Mouse (Mus musculus) thymus, adult 2 months (tissue): ENCODE results near the gene Slc25a22. TPM values are rescaled to one million over a fixed set of nuclear protein-coding genes. Genes with fewer than 3 reads are reported as not detected.

Source experiments
- DNase-seq: peaks from one replicate; pipeline ENCODE4 v3.0.0; 2021
- H3K27ac ChIP-seq: fragments of 200-500 bp; 2 replicates; pipeline ENCODE4 v1.5.1; 2012; ENCODE audit warnings: low read length, control low read depth; ENCODE audit not compliant: control insufficient read depth, insufficient read depth
- H3K27me3 ChIP-seq: fragments of 200-500 bp; 2 replicates; pipeline ENCODE4 v1.6.1; 2012; ENCODE audit warnings: mild to moderate bottlenecking, low read length, moderate library complexity, mixed read lengths; ENCODE audit not compliant: control insufficient read depth, insufficient read depth
- H3K36me3 ChIP-seq: fragments of 200-500 bp; 2 replicates; pipeline ENCODE4 v1.6.1; 2012; ENCODE audit warnings: mild to moderate bottlenecking, low read length, moderate library complexity; ENCODE audit not compliant: control insufficient read depth, insufficient read depth
- H3K4me1 ChIP-seq: fragments of 200-500 bp; replicated peaks from 2 replicates; pipeline ENCODE4 v1.6.1; 2012; ENCODE audit warnings: low read length; ENCODE audit not compliant: control insufficient read depth, insufficient read depth
- H3K4me3 ChIP-seq: fragments of 200-500 bp; 2 replicates; pipeline ENCODE4 v1.5.1; 2012; ENCODE audit warnings: mild to moderate bottlenecking, low read length, control low read depth, moderate library complexity; ENCODE audit not compliant: control insufficient read depth, insufficient read depth
- CTCF ChIP-seq: fragments of 200-500 bp; IDR thresholded peaks from 2 replicates; pipeline ENCODE4 v1.5.1; 2012; ENCODE audit warnings: mild to moderate bottlenecking, control low read depth, low read length, moderate library complexity, borderline replicate concordance; ENCODE audit not compliant: control insufficient read depth, poor library complexity, insufficient read depth; ENCODE audit errors: extremely low read depth
- POLR2A ChIP-seq: fragments of 200-500 bp; IDR thresholded peaks from 2 replicates; pipeline ENCODE4 v1.6.1; 2012; ENCODE audit warnings: mild to moderate bottlenecking, low read length, control low read depth, moderate library complexity; ENCODE audit not compliant: control insufficient read depth, poor library complexity, insufficient read depth; ENCODE audit errors: extremely low read depth
- WGBS: fragments of 180-500 bp; shearing (Covaris S2); methylation state at CpG from one replicate; pipeline ENCODE4 v1.1.7; 2018; 5-methylcytosine and 5-hydroxymethylcytosine counted together
- polyA plus RNA-seq: library from polyadenylated mRNA; depleted of rRNA; stranded (reverse); fragments of >200 nt; gene quantifications from 2 replicates; pipeline ENCODE4 v1.2.3, GENCODE M21; 2012

The Slc25a22 gene
- polyA plus RNA-seq, 1 experiment: 128 TPM

GRCm38 (mm10) chr7:141429840-141430584, 7.7 kb downstream of the Slc25a22 start:
- no peaks in the 10 kb centered on the region for H3K36me3 ChIP-seq

GRCm38 (mm10) chr7:141429310-141429709, 8.4 kb downstream of the Slc25a22 start, which contains the start of gene Cend1:
TSS of gene Cend1 (minus strand) at chr7:141429491.
- no peak for TF ChIP-seq POLR2A
- no peak for TF ChIP-seq CTCF
- DNase-seq: no peak
- Histone ChIP-seq H3K4me1 (peaks cover 20% of the 10 kb centered on the region), H3K27ac (no peak within 1 kb of the TSS), H3K4me3 (no peak within 1 kb of the TSS), H3K27me3 (no peaks in the 10 kb centered on the region), H3K36me3 (no peaks in the 10 kb centered on the region)
- WGBS: 71% methylated on average over 19 of the region's 19 CpGs

More at GRCm38 (mm10) chr7:141429840-141430584, 7.7 kb downstream of the Slc25a22 start:
- DNase-seq: no peak
- WGBS: 95% methylated on average over 9 of the region's 9 CpGs
- Histone ChIP-seq H3K27me3 (no peaks in the 10 kb centered on the region), H3K4me3 (no peak overlapping the region), H3K27ac (no peak overlapping the region), H3K4me1 (peaks cover 27% of the 10 kb centered on the region)
- TF ChIP-seq POLR2A: no peak
- TF ChIP-seq CTCF: no peak

- WGBS: 88% methylated on average over 5 of the region's 5 CpGs
- TF ChIP-seq CTCF (no peak), POLR2A (no peak)
- H3K4me1 ChIP-seq: peaks cover 15% of the 10 kb centered on the region
- H3K36me3 ChIP-seq: no peaks in the 10 kb centered on the region
- H3K27ac ChIP-seq: no peak overlapping the region
- no peaks in the 10 kb centered on the region for H3K27me3 ChIP-seq
- DNase-seq: no peak
- no peak overlapping the region for H3K4me3 ChIP-seq
Observed at GRCm38 (mm10) chr7:141428701-141429100, 9.0 kb downstream of the Slc25a22 start.

GRCm38 (mm10) chr7:141426948-141427730, 10.6 kb downstream of the Slc25a22 start:
- Histone ChIP-seq H3K27me3 (no peaks in the 10 kb centered on the region), H3K4me1 (peaks cover 15% of the 10 kb centered on the region), H3K4me3 (no peak overlapping the region), H3K27ac (no peak overlapping the region), H3K36me3 (no peaks in the 10 kb centered on the region)
- WGBS: 92% methylated on average over 12 of the region's 12 CpGs
- no peak for TF ChIP-seq POLR2A
- TF ChIP-seq CTCF: no peak
- no peak for DNase-seq

- no peak overlapping the region for H3K4me3 ChIP-seq
- peaks cover 15% of the 10 kb centered on the region for H3K4me1 ChIP-seq
- no peaks in the 10 kb centered on the region for H3K27me3 ChIP-seq
- DNase-seq: no peak
- TF ChIP-seq POLR2A (no peak), CTCF (no peak)
- WGBS: 89% methylated on average over 4 of the region's 4 CpGs
- H3K27ac ChIP-seq: no peak overlapping the region
- no peaks in the 10 kb centered on the region for H3K36me3 ChIP-seq
Observed at GRCm38 (mm10) chr7:141423811-141424210, 13.9 kb downstream of the Slc25a22 start.

- no peak overlapping the region for H3K27ac ChIP-seq
Observed at GRCm38 (mm10) chr7:141420030-141420702, 17.5 kb downstream of the Slc25a22 start.

More at GRCm38 (mm10) chr7:141420030-141420702, 17.5 kb downstream of the Slc25a22 start:
- TF ChIP-seq POLR2A (no peak), CTCF (no peak)
- Histone ChIP-seq H3K4me1 (no peaks in the 10 kb centered on the region), H3K27me3 (no peaks in the 10 kb centered on the region), H3K4me3 (no peak overlapping the region), H3K36me3 (no peaks in the 10 kb centered on the region)
- 91% methylated on average over 9 of the region's 9 CpGs for WGBS
- DNase-seq: no peak
